Mouse (Mus musculus) lung, postnatal 0 days (tissue): ENCODE results near the gene Nifk.

Experiments used
- CTCF ChIP-seq: IDR thresholded peaks from 2 replicates; pipeline ENCODE4 v1.5.1; 2016; ENCODE audit warnings: antibody characterized with exemption, mild to moderate bottlenecking
- EP300 ChIP-seq: IDR thresholded peaks from 2 replicates; pipeline ENCODE4 v1.6.1; 2016; ENCODE audit warnings: antibody characterized with exemption, mild to moderate bottlenecking, control low read depth

- no peak for TF ChIP-seq CTCF
- no peak for TF ChIP-seq EP300
Measured at GRCm38 (mm10) chr1:118297719-118298118, 23.9 kb upstream of the Nifk start.
